Mouse (Mus musculus) midbrain, embryonic 15.5 days (tissue): ENCODE results near the gene Gm11027. TPM values are rescaled to one million over a fixed set of nuclear protein-coding genes. Genes with fewer than 3 reads are reported as not detected.
"Not testable (repeated sequence)": the region's sequence is repeated elsewhere in the genome, so short reads cannot be mapped to it uniquely, and the experiment has no call there.

Source experiments
- ATAC-seq: fragments of 200-750 bp; cut with Nextera tagmentation; replicated peaks from 2 replicates; pipeline ENCODE4 v1.8.0; 2017; ENCODE audit warnings: moderate TSS enrichment
- H3K27ac ChIP-seq: fragments of 300-500 bp; sonication (generic); 2 replicates; pipeline ENCODE4 v1.5.1; 2015; ENCODE audit warnings: mild to moderate bottlenecking, inconsistent platforms
- H3K27me3 ChIP-seq: fragments of 300-500 bp; sonication (generic); replicated peaks from 2 replicates; pipeline ENCODE4 v1.6.1; 2015; ENCODE audit warnings: inconsistent platforms
- H3K36me3 ChIP-seq: fragments of 300-500 bp; sonication (generic); replicated peaks from 2 replicates; pipeline ENCODE4 v1.6.1; 2015; ENCODE audit warnings: inconsistent platforms
- H3K4me1 ChIP-seq: fragments of 300-500 bp; sonication (generic); 2 replicates; pipeline ENCODE4 v1.6.1; 2015; ENCODE audit warnings: inconsistent platforms
- H3K4me2 ChIP-seq: fragments of 300-500 bp; sonication (generic); 2 replicates; pipeline ENCODE4 v1.6.1; 2015; ENCODE audit warnings: inconsistent platforms, mild to moderate bottlenecking, moderate library complexity
- H3K4me3 ChIP-seq: fragments of 300-500 bp; sonication (generic); 2 replicates; pipeline ENCODE4 v1.5.1; 2015; ENCODE audit warnings: mild to moderate bottlenecking, inconsistent platforms
- H3K9ac ChIP-seq: fragments of 300-500 bp; sonication (generic); 2 replicates; pipeline ENCODE4 v1.6.1; 2015; ENCODE audit warnings: mild to moderate bottlenecking, inconsistent platforms
- H3K9me3 ChIP-seq: fragments of 300-500 bp; sonication (generic); 2 replicates; pipeline ENCODE4 v1.6.1; 2016; ENCODE audit warnings: inconsistent platforms
- WGBS: fragments of 180-500 bp; shearing (Covaris S2); methylation state at CpG from one replicate; pipeline ENCODE4 v1.1.7; 2015; ENCODE audit warnings: mixed read lengths; 5-methylcytosine and 5-hydroxymethylcytosine counted together
- polyA plus RNA-seq: library from polyadenylated mRNA; unstranded; fragments of >200 nt; fragmentation: Nextera tagmentation; extraction: Ambion mirVana; gene quantifications from 2 replicates; pipeline ENCODE4 v1.2.1, GENCODE M21; 2015

The Gm11027 gene
- not detected in 2 replicates for polyA plus RNA-seq

GRCm38 (mm10) chr12:116275086-116275485, at the start of gene Gm11027:
Gene Gm11027 (plus strand): TSS chr12:116275386.
- not testable (repeated sequence) for H3K4me1 ChIP-seq, ATAC-seq

DNA sequence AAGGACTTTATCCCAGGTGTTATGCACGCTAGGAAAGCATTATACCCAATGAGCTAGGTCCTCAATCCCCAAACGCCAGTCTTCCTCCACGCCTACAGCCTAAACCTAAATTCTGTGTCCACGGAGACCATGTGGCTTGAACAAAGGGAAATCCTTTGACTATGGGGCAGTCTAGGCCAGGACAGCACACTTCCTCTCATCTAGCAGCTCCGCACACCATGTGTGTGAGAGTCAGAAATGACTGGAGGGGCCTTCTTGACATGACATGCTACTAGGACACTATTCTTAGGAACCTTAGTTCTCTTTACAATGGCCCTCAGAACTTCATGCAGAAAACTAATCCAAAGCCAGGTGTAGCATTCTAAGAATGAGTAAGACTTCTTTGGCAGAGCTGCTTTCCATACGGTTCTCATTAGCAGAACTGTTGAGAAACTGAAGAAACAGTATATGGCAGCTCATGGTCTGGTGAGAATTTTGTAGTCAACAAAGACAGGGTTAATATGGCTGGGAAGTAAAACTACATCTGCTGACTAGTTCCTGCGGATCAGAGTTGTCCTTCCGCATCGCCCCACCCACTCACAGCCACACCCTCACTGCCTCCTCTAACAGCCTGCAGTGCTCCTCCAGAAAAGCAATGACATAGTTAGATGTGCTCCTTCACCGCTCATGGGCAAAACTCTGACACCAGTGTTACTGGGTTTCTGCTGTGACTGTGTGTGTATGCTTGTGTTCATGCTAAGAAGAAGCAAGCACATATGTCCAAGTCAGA, 48.7 kb upstream of the Gm11027 start:
- no peak overlapping the region for H3K4me2 ChIP-seq
- H3K27ac ChIP-seq = no peak overlapping the region
- peaks cover 8% of the 10 kb centered on the region; the same call in 1 of the 2 replicates for H3K36me3 ChIP-seq
- H3K27me3 ChIP-seq = no peaks in the 10 kb centered on the region
- no peaks in the 10 kb centered on the region for H3K4me1 ChIP-seq
- 90% methylated on average over 10 of the region's 10 CpGs for WGBS
- H3K9me3 ChIP-seq = no peaks in the 10 kb centered on the region
- ATAC-seq = no peak
- no peak overlapping the region for H3K9ac ChIP-seq
- no peak overlapping the region for H3K4me3 ChIP-seq

More at GRCm38 (mm10) chr12:116275086-116275485, at the start of gene Gm11027:
- not testable (repeated sequence) for H3K36me3 ChIP-seq, H3K9me3 ChIP-seq, H3K27me3 ChIP-seq, H3K9ac ChIP-seq, H3K4me2 ChIP-seq, H3K27ac ChIP-seq, H3K4me3 ChIP-seq
- whole genome bisulfite sequencing = 86% methylated on average over 2 of the region's 2 CpGs

DNA sequence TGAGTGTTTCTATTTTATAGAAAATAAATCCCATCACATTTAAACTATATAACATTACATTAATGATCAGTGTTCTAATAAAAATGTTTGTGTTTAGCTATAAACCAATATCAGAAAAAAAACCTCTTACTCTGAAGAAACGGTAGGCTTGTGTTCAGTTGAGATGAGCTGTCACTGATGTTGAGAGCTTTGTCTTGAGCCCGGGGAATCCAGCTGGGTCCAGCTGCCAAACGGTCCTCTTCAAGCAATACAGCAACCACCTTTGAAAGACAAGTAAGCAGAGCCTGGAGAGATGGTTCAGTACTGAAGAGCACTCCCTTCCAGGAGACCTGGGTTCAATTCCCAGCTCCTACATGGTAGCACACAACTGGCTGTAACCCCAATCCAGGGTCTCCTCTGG, 45.7 kb upstream of the Gm11027 start:
- Histone ChIP-seq H3K4me1 (no peaks in the 10 kb centered on the region), H3K4me2 (no peak overlapping the region), H3K36me3 (peaks cover 8% of the 10 kb centered on the region; the same call in 1 of the 2 replicates), H3K9me3 (no peaks in the 10 kb centered on the region), H3K9ac (no peak overlapping the region), H3K27ac (no peak overlapping the region), H3K27me3 (no peaks in the 10 kb centered on the region), H3K4me3 (no peak overlapping the region)
- no peak for ATAC-seq
- 79% methylated on average over 3 of the region's 3 CpGs for WGBS

DNA sequence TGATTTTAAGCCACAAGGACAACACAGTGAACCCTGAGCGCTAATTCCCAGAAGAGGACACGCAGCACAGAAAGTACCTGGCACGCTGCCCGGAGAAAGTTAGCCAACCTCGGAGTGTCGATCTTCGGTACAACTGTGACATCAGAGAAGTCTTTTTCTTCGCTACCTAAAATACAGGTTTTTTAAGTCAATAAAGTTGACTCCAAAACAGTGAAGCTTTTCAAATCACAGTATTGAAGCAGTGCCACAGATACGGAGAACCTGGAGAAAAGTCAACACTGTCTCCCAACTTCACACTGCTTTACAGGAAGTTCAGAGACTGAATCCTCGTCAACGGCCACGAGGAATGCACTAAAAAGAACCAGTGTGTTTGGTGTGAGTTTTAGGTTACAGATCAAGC, 43.6 kb upstream of the Gm11027 start:
- no peak overlapping the region for H3K4me2 ChIP-seq
- no peak for ATAC-seq
- WGBS = 78% methylated on average over 12 of the region's 12 CpGs
- no peaks in the 10 kb centered on the region for H3K4me1 ChIP-seq
- H3K9me3 ChIP-seq = no peaks in the 10 kb centered on the region
- H3K36me3 ChIP-seq = peaks cover 3% of the 10 kb centered on the region; the same call in 1 of the 2 replicates
- no peak overlapping the region for H3K27ac ChIP-seq
- no peak overlapping the region for H3K4me3 ChIP-seq
- H3K27me3 ChIP-seq = no peaks in the 10 kb centered on the region
- no peak overlapping the region for H3K9ac ChIP-seq

DNA sequence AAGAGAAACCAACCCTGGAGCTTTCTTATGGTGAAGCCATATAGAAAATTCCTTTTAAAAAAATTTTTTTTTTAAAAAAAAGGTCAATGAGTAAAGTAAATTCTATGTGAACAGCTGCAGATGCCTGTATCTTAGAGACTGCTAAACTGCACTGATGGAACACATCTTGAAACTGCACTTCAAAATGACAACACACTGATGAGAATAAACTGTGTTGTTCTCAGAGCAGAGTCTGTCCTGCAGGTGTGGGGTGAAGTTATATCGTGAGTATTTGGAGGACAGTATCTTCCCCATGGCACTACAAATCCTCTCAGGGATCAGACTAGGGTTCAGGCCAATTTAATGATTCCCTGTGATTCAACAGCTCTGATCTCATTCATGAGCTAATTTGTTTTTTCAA, 43.1 kb upstream of the Gm11027 start:
- H3K4me3 ChIP-seq = no peak overlapping the region
- WGBS = 76% methylated on average over 1 of the region's 1 CpGs

GRCm38 (mm10) chr12:116235356-116235755, 39.8 kb upstream of the Gm11027 start:
- no peak overlapping the region for H3K4me3 ChIP-seq
- 87% methylated on average over 4 of the region's 4 CpGs for WGBS
- no peak overlapping the region for H3K27ac ChIP-seq
- no peak overlapping the region for H3K4me2 ChIP-seq
- no peak for ATAC-seq
- no peaks in the 10 kb centered on the region for H3K4me1 ChIP-seq
- 0 out of 2 replicates have a peak, but pooled peaks cover 3% of the 10 kb centered on the region for H3K36me3 ChIP-seq
- no peaks in the 10 kb centered on the region for H3K9me3 ChIP-seq
- no peaks in the 10 kb centered on the region for H3K27me3 ChIP-seq
- no peak overlapping the region for H3K9ac ChIP-seq

More for the DNA sequence above, 43.1 kb upstream of the Gm11027 start:
- no peak overlapping the region for H3K4me2 ChIP-seq
- H3K27ac ChIP-seq = no peak overlapping the region
- H3K9ac ChIP-seq = no peak overlapping the region
- no peak for ATAC-seq
- H3K4me1 ChIP-seq = no peaks in the 10 kb centered on the region
- H3K36me3 ChIP-seq = no peaks in the 10 kb centered on the region
- no peaks in the 10 kb centered on the region for H3K27me3 ChIP-seq
- no peaks in the 10 kb centered on the region for H3K9me3 ChIP-seq

DNA sequence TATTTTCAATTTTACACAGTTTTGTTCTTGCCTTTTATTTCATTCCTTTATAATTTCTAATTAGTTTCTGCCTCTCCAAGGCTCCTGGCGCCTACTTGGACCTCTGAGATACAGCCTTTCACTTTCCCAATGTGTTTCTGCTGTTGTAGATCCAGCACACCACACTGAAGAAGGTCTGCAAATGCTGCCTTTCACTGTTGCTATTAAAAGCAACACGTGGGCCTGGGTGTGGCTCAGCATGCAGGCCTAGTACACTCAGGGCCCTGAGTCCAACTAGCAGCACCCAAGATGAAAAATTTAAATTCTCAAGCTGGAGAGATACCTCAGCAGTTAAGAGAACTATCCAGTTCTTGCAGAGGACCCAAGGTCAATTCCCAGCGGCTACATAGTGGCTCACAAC, 38.5 kb upstream of the Gm11027 start:
- no peak overlapping the region for H3K27ac ChIP-seq
- no peaks in the 10 kb centered on the region for H3K27me3 ChIP-seq
- H3K9me3 ChIP-seq = no peaks in the 10 kb centered on the region
- no peak for ATAC-seq
- no peak overlapping the region for H3K4me2 ChIP-seq
- no peak overlapping the region for H3K4me3 ChIP-seq
- 0 out of 2 replicates have a peak, but pooled peaks cover 8% of the 10 kb centered on the region for H3K36me3 ChIP-seq
- no peak overlapping the region for H3K9ac ChIP-seq
- no peaks in the 10 kb centered on the region for H3K4me1 ChIP-seq
- WGBS = 86% methylated on average over 3 of the region's 3 CpGs

GRCm38 (mm10) chr12:116238370-116238769, 36.8 kb upstream of the Gm11027 start:
- no peak for ATAC-seq
- Histone ChIP-seq H3K9me3 (no peaks in the 10 kb centered on the region), H3K4me2 (no peak overlapping the region)

GRCm38 (mm10) chr12:116238803-116239202, 36.4 kb upstream of the Gm11027 start:
- no peak overlapping the region for H3K4me2 ChIP-seq
- peaks cover 16% of the 10 kb centered on the region; the same call in 1 of the 2 replicates for H3K36me3 ChIP-seq
- H3K9me3 ChIP-seq = no peaks in the 10 kb centered on the region
- no peaks in the 10 kb centered on the region for H3K4me1 ChIP-seq
- no peak for ATAC-seq
- H3K27me3 ChIP-seq = no peaks in the 10 kb centered on the region
- no peak overlapping the region for H3K9ac ChIP-seq
- no peak overlapping the region for H3K4me3 ChIP-seq
- 70% methylated on average over 3 of the region's 3 CpGs for WGBS
- H3K27ac ChIP-seq = no peak overlapping the region

More at GRCm38 (mm10) chr12:116238370-116238769, 36.8 kb upstream of the Gm11027 start:
- Histone ChIP-seq H3K27ac (no peak overlapping the region), H3K4me1 (no peaks in the 10 kb centered on the region), H3K36me3 (0 out of 2 replicates have a peak, but pooled peaks cover 12% of the 10 kb centered on the region), H3K4me3 (no peak overlapping the region), H3K9ac (no peak overlapping the region), H3K27me3 (no peaks in the 10 kb centered on the region)

DNA sequence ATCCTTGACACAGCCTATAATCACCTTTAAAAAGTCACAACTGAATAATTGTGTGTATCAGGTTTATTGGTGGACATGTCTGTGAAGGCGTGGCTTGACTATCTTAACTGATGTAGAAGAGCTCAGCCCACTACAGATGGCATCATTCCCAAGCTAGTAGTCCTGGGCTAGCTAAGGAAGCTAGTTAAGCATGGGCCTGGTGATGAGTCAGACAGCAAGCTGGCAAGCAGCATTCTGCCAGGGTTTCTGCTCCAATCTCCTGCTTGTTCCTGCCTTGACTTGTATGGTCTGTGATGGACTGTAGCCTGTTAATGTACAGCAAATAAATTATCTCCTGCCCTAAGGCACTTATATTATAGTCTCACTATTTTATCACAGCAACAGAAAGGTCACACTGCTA, 30.6 kb upstream of the Gm11027 start:
- Histone ChIP-seq H3K27ac (no peak overlapping the region), H3K9me3 (no peaks in the 10 kb centered on the region), H3K4me2 (no peak overlapping the region), H3K4me3 (no peak overlapping the region), H3K9ac (no peak overlapping the region), H3K27me3 (no peaks in the 10 kb centered on the region), H3K36me3 (peaks cover 31% of the 10 kb centered on the region; the same call in 1 of the 2 replicates), H3K4me1 (no peaks in the 10 kb centered on the region)
- no peak for ATAC-seq
- 85% methylated on average over 1 of the region's 1 CpGs for WGBS

- Histone ChIP-seq H3K27ac (no peak overlapping the region), H3K9me3 (no peaks in the 10 kb centered on the region), H3K9ac (no peak overlapping the region), H3K4me3 (no peak overlapping the region), H3K36me3 (peaks cover 5% of the 10 kb centered on the region; the same call in 1 of the 2 replicates), H3K4me1 (no peaks in the 10 kb centered on the region), H3K27me3 (no peaks in the 10 kb centered on the region), H3K4me2 (no peak overlapping the region)
- 81% methylated on average over 8 of the region's 8 CpGs for WGBS
- no peak for ATAC-seq
Measured at GRCm38 (mm10) chr12:116254652-116255051, 20.5 kb upstream of the Gm11027 start.

DNA sequence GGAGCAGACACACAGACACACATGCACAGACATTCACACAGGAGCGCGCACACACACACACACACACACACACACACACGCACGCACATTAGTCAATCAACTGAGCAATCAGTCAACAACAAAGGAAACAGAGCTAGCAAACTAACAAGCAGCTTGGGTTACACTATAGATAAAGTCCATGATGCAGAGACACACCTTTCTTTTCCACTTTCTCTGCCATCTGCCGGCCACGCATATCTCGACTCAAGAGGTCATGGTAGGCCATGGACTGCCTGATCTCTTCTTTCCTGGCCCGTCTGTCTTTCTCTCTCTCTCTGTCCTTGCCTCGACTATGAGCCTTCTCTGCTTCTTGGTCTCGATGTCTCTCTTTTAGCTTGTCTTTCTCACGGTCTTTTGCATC, 19.6 kb upstream of the Gm11027 start:
- Histone ChIP-seq H3K4me1 (no peaks in the 10 kb centered on the region), H3K9me3 (no peaks in the 10 kb centered on the region), H3K36me3 (peaks cover 5% of the 10 kb centered on the region; the same call in 1 of the 2 replicates), H3K27me3 (no peaks in the 10 kb centered on the region), H3K4me2 (no peak overlapping the region), H3K4me3 (no peak overlapping the region), H3K9ac (no peak overlapping the region), H3K27ac (no peak overlapping the region)
- 91% methylated on average over 11 of the region's 11 CpGs for WGBS
- no peak for ATAC-seq

- H3K4me2 ChIP-seq = no peak overlapping the region
- WGBS = 88% methylated on average over 2 of the region's 2 CpGs
- H3K9ac ChIP-seq = no peak overlapping the region
- H3K4me3 ChIP-seq = no peak overlapping the region
- H3K4me1 ChIP-seq = peaks cover 13% of the 10 kb centered on the region
- H3K9me3 ChIP-seq = no peaks in the 10 kb centered on the region
- no peaks in the 10 kb centered on the region; the same call in 1 of the 2 replicates for H3K36me3 ChIP-seq
- no peak overlapping the region for H3K27ac ChIP-seq
- no peaks in the 10 kb centered on the region for H3K27me3 ChIP-seq
- no peak for ATAC-seq
Measured at GRCm38 (mm10) chr12:116258321-116258720, 16.9 kb upstream of the Gm11027 start.
